Mouse (Mus musculus) myocyte (in vitro differentiated cells): ENCODE measurements around the gene Eid2.

Experiments used
- E2F4 ChIP-seq: IDR thresholded peaks from one replicate; pipeline ENCODE4 v1.6.1; 2011; ENCODE audit warnings: mild to moderate bottlenecking, control low read depth, moderate library complexity; ENCODE audit not compliant: insufficient read depth
- MAX ChIP-seq: IDR thresholded peaks from one replicate; pipeline ENCODE4 v1.6.1; 2011; ENCODE audit warnings: low read depth, mild to moderate bottlenecking, control low read depth
- MYOD1 ChIP-seq, 3 experiments: IDR thresholded peaks; one replicate each; pipeline ENCODE4 v1.6.1; 2011; ENCODE audit warnings: control low read depth in 2 of 3, low read depth in 2 of 3, mild to moderate bottlenecking in 2 of 3, moderate library complexity in 1 of 3; ENCODE audit not compliant: insufficient read length in 2 of 3, control insufficient read depth in 1 of 3
- MYOG ChIP-seq, 3 experiments: IDR thresholded peaks; one replicate each; pipeline ENCODE4 v1.6.1; 2011; ENCODE audit warnings: control low read depth in 2 of 3, low read depth in 2 of 3, mild to moderate bottlenecking in 2 of 3; ENCODE audit not compliant: insufficient read length in 2 of 3, control insufficient read depth in 1 of 3, insufficient read depth in 1 of 3
- POLR2A ChIP-seq: IDR thresholded peaks from one replicate; pipeline ENCODE4 v1.6.1; 2011; ENCODE audit warnings: low read depth, mild to moderate bottlenecking, control low read depth, moderate library complexity; ENCODE audit not compliant: insufficient read length
- POLR2AphosphoS2 ChIP-seq: IDR thresholded peaks from one replicate; pipeline ENCODE4 v1.6.1; 2011; ENCODE audit warnings: low read depth, control low read depth; ENCODE audit not compliant: insufficient read length
- REST ChIP-seq: IDR thresholded peaks from one replicate; pipeline ENCODE4 v1.6.1; 2011; ENCODE audit warnings: mild to moderate bottlenecking, control low read depth, moderate library complexity; ENCODE audit not compliant: insufficient read depth, insufficient read length
- SRF ChIP-seq: IDR thresholded peaks from one replicate; pipeline ENCODE4 v1.6.1; 2011; ENCODE audit warnings: low read depth; ENCODE audit not compliant: control insufficient read depth, insufficient read length
- TCF12 ChIP-seq: IDR thresholded peaks from one replicate; pipeline ENCODE4 v1.6.1; 2011; ENCODE audit warnings: mild to moderate bottlenecking, control low read depth; ENCODE audit not compliant: poor library complexity, insufficient read depth, severe bottlenecking
- TCF3 ChIP-seq: IDR thresholded peaks from one replicate; pipeline ENCODE4 v1.6.1; 2011; ENCODE audit warnings: low read depth, control low read depth; ENCODE audit not compliant: insufficient read length
- USF1 ChIP-seq: IDR thresholded peaks from one replicate; pipeline ENCODE4 v1.6.1; 2011; ENCODE audit warnings: low read depth, mild to moderate bottlenecking, control low read depth, moderate library complexity

DNA sequence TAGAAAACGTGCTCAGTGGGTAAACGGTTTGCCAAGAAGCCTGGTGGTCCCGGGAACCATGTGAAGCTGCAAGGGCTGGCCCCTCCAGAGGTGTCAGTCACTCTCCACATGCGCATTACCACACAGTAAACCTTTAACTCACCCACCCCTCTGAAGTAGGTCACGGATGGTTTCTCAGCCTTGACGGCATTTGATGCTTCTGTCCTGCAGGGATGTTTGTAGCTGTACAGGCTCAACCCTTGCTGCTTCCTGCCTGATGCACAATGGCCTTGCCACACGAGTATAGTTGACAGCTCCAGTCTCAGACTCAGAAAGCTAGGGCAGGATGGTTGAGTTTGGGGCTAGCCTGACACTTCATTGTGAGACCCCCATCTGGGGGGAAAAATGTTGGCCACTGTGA lies 12.9 kb downstream of the Eid2 start:
- TF ChIP-seq TCF12 (no peak), SRF (no peak), POLR2A (no peak), USF1 (no peak), MAX (no peak), MYOD1 (IDR thresholded peaks at IDR 0.05; ENCODE audit: control insufficient read depth in 1 of 3, insufficient read length in 2 of 3, low read depth in 2 of 3) (no peak), REST (no peak), E2F4 (no peak), POLR2AphosphoS2 (no peak), TCF3 (no peak), MYOG (IDR thresholded peaks at IDR 0.05; ENCODE audit: control insufficient read depth in 1 of 3, insufficient read depth in 1 of 3, insufficient read length in 2 of 3, low read depth in 2 of 3) (no peak)
